Mouse (Mus musculus): ENCODE data around the gene Olfr374. TPM values are rescaled to one million over a fixed set of nuclear protein-coding genes. Genes with fewer than 3 reads are reported as not detected.

The Olfr374 gene
- polyA plus RNA-seq, 1 experiment, result 0.37 TPM

DNA sequence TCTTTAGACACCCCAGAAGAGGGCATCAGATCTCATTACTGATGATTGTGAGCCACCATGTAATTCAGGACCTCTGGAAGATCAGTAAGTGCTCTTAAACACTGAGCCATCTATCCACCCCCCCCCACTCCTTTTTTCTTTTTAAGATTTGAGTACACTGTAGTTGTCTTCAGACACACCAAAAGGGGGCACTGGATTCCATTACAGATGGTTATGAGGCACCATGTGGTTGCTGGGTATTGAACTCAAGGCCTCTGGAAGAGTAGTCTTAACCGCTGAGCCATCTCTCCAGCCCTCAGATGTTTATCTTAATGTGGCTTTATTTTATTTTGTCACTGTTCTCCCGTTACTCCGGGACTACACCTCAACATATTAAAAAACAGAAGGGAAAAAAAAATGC, 53.2 kb downstream of the Olfr374 start:
- no peaks in the 10 kb centered on the region for H3K9me3 ChIP-seq (replicated peaks; ENCODE audit: control insufficient read depth, insufficient read depth, low read length, poor library complexity, severe bottlenecking)
- no peak for TF ChIP-seq EP300 (IDR thresholded peaks at IDR 0.05; ENCODE audit: insufficient read depth, low read depth, low read length)
- TF ChIP-seq POLR2A (IDR thresholded peaks at IDR 0.05; ENCODE audit: insufficient read depth, low read length), result no peak
- TF ChIP-seq CTCF (IDR thresholded peaks at IDR 0.05; ENCODE audit: low read depth, low read length), result no peak
- peak overlapping the region; percentile 67 for H3K9ac ChIP-seq (ENCODE audit: low read depth, poor library complexity, severe bottlenecking)
- peaks cover 27% of the 10 kb centered on the region for H3K36me3 ChIP-seq (ENCODE audit: control insufficient read depth, insufficient read depth, low read length, poor library complexity, severe bottlenecking)
- no peaks in the 10 kb centered on the region for H3K27me3 ChIP-seq (ENCODE audit: control insufficient read depth, insufficient read depth, low read length, poor library complexity, severe bottlenecking)
- peak overlapping the region; percentile 77 for H3K4me3 ChIP-seq (ENCODE audit: low read depth, low read length)
- H3K27ac ChIP-seq (ENCODE audit: insufficient read depth, low read length), result peak overlapping the region; percentile 41
- H3K4me1 ChIP-seq (ENCODE audit: control insufficient read depth, insufficient read depth, low read length), result peaks cover 3% of the 10 kb centered on the region

DNA sequence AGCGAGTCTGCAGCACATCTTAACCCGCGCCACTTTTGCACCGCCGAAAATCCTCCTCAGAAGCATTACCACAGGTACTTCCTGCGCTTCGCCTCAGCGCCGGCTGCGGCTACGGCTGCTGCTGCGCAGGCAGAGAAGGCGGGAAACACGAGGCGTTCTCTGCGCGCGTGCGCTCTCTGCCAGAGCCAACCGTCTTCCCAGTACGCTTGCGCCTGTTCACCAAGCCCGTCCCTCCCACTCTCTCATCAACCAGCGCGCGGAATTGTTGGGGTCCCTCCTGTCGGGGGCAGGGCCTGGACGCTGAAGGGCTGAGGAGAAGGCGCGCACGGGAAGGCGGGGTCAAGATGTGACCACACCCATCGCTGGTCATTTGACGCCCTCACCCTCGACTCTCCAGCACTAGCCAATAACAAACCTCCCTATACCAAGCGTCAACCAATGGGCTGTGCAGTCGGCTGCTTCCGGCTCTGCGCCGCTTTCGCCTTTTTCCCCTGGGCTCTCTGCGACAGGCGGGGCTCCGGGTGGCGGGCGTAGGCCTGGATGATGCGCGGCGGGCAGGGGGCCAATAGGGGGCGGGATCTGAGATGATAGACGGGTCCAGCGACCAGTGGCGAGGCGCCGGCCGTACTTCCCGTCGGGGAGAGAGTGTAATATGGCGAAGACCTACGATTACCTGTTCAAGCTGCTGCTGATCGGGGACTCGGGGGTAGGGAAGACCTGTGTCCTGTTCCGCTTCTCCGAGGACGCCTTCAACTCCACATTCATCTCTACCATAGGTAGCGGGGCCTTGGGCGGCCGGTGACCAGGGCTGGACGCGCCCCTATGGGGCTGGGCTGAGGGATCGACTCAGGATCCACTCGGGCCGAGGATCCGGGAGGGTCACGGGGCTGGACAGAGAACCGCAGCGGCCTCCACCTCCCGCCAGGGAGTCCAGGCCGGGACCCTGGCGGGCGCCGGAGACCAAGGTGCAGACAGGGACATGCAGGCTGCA, 54.2 kb downstream of the Olfr374 start, which contains the start of gene Rab8a:
Gene Rab8a (plus strand): TSS at position 494 of the 991 bp plus-strand sequence.
- TF ChIP-seq CTCF (IDR thresholded peaks at IDR 0.05; ENCODE audit: low read depth, low read length) (no peak), POLR2A (IDR thresholded peaks at IDR 0.05; ENCODE audit: insufficient read depth, low read length) (peak; percentile 89), EP300 (IDR thresholded peaks at IDR 0.05; ENCODE audit: insufficient read depth, low read depth, low read length) (peak; percentile 64; the same call in 1 of the 2 replicates)

DNA sequence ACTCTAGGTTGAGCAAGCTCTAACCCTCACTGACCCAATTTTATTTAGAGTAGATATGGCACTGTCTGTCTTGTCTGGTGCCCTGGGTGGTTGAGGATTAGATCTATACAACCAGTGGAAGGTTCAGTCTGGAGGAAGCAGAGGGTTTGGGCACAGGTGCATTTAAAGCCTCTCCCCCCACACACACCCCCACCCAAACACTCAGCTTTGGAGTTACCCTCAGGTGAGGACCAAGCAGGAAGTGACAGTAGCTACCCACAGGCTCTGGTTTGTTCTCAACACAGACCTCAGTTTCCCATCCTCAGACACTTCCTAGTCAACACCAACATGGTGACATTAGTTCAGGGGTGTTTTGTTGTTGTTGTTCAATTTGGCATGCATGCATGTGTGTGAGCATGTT, 56.0 kb downstream of the Olfr374 start:
- no peak overlapping the region for H3K9ac ChIP-seq (ENCODE audit: low read depth, poor library complexity, severe bottlenecking)
- H3K9me3 ChIP-seq (replicated peaks; ENCODE audit: control insufficient read depth, insufficient read depth, low read length, poor library complexity, severe bottlenecking), result no peaks in the 10 kb centered on the region
- TF ChIP-seq CTCF (IDR thresholded peaks at IDR 0.05; ENCODE audit: low read depth, low read length), result no peak
- TF ChIP-seq EP300 (IDR thresholded peaks at IDR 0.05; ENCODE audit: insufficient read depth, low read depth, low read length), result no peak
- no peaks in the 10 kb centered on the region for H3K27me3 ChIP-seq (ENCODE audit: control insufficient read depth, insufficient read depth, low read length, poor library complexity, severe bottlenecking)
- peaks cover 15% of the 10 kb centered on the region for H3K36me3 ChIP-seq (ENCODE audit: control insufficient read depth, insufficient read depth, low read length, poor library complexity, severe bottlenecking)
- H3K4me3 ChIP-seq (ENCODE audit: low read depth, low read length), result no peak overlapping the region
- peaks cover 2% of the 10 kb centered on the region for H3K4me1 ChIP-seq (ENCODE audit: control insufficient read depth, insufficient read depth, low read length)
- no peak overlapping the region for H3K27ac ChIP-seq (ENCODE audit: insufficient read depth, low read length)

More for the DNA sequence above, 54.2 kb downstream of the Olfr374 start, which contains the start of gene Rab8a:
- H3K27me3 ChIP-seq (ENCODE audit: control insufficient read depth, insufficient read depth, low read length, poor library complexity, severe bottlenecking), result no peaks in the 10 kb centered on the region
- H3K9ac ChIP-seq (ENCODE audit: low read depth, poor library complexity, severe bottlenecking), result peak within 1 kb of the TSS; percentile 91
- peak within 1 kb of the TSS; percentile 71 for H3K27ac ChIP-seq (ENCODE audit: insufficient read depth, low read length)
- peaks cover 3% of the 10 kb centered on the region for H3K4me1 ChIP-seq (ENCODE audit: control insufficient read depth, insufficient read depth, low read length)
- H3K9me3 ChIP-seq (replicated peaks; ENCODE audit: control insufficient read depth, insufficient read depth, low read length, poor library complexity, severe bottlenecking), result no peaks in the 10 kb centered on the region
- peaks cover 23% of the 10 kb centered on the region for H3K36me3 ChIP-seq (ENCODE audit: control insufficient read depth, insufficient read depth, low read length, poor library complexity, severe bottlenecking)
- H3K4me3 ChIP-seq (ENCODE audit: low read depth, low read length), result peak within 1 kb of the TSS; percentile 87

Other genes with a start within 250 kb of the Olfr374 start
- 2.5 and 2.7 TPM in 2 replicates for gene Zfp709, start 225.0 kb upstream of the Olfr374 start, polyA plus RNA-seq (2011; ENCODE audit: insufficient read depth, insufficient read length, low read depth, missing spikeins)
- 5.8 and 7.0 TPM in 2 replicates for gene Zfp882, start 198.4 kb upstream of the Olfr374 start, polyA plus RNA-seq (2011; ENCODE audit: insufficient read depth, insufficient read length, low read depth, missing spikeins)
- gene Zfp617, start 198.4 kb upstream of the Olfr374 start, polyA plus RNA-seq (2011; ENCODE audit: insufficient read depth, insufficient read length, low read depth, missing spikeins), result 20.4 and 21.9 TPM in 2 replicates
- gene Zfp961, start 156.0 kb upstream of the Olfr374 start, polyA plus RNA-seq (2011; ENCODE audit: insufficient read depth, insufficient read length, low read depth, missing spikeins), result 34.7 and 34.8 TPM in 2 replicates
- not detected in 2 replicates for gene Cyp4f18, start 97.4 kb upstream of the Olfr374 start, polyA plus RNA-seq (2011; ENCODE audit: insufficient read depth, insufficient read length, low read depth, missing spikeins)
- not detected in 2 replicates for gene Olfr372, start 65.8 kb upstream of the Olfr374 start, polyA plus RNA-seq (2011; ENCODE audit: insufficient read depth, insufficient read length, low read depth, missing spikeins)
- gene Olfr373, start 23.9 kb upstream of the Olfr374 start, polyA plus RNA-seq (2011; ENCODE audit: insufficient read depth, insufficient read length, low read depth, missing spikeins), result 0.15 TPM in 1 of 2 replicates, not detected in the other
- 280 and 293 TPM in 2 replicates for gene Tpm4, start 27.9 kb downstream of the Olfr374 start, polyA plus RNA-seq (2011; ENCODE audit: insufficient read depth, insufficient read length, low read depth, missing spikeins)
- 108 and 115 TPM in 2 replicates for gene Rab8a, start 54.2 kb downstream of the Olfr374 start, polyA plus RNA-seq (2011; ENCODE audit: insufficient read depth, insufficient read length, low read depth, missing spikeins)
- 0.49 TPM in 1 of 2 replicates, not detected in the other for gene Hsh2d, start 82.6 kb downstream of the Olfr374 start, polyA plus RNA-seq (2011; ENCODE audit: insufficient read depth, insufficient read length, low read depth, missing spikeins)
- not detected in 2 replicates for gene Cib3, start 105.8 kb downstream of the Olfr374 start, polyA plus RNA-seq (2011; ENCODE audit: insufficient read depth, insufficient read length, low read depth, missing spikeins)
- gene Gm11034, start 106.6 kb downstream of the Olfr374 start, polyA plus RNA-seq (2011; ENCODE audit: insufficient read depth, insufficient read length, low read depth, missing spikeins), result not detected in 2 replicates
- gene Fam32a, start 112.7 kb downstream of the Olfr374 start, polyA plus RNA-seq (2011; ENCODE audit: insufficient read depth, insufficient read length, low read depth, missing spikeins), result 45.1 and 50.4 TPM in 2 replicates
- 26.0 and 30.1 TPM in 2 replicates for gene Ap1m1, start 133.0 kb downstream of the Olfr374 start, polyA plus RNA-seq (2011; ENCODE audit: insufficient read depth, insufficient read length, low read depth, missing spikeins)
- 2.3 and 4.5 TPM in 2 replicates for gene Gm10282, start 198.2 kb downstream of the Olfr374 start, polyA plus RNA-seq (2011; ENCODE audit: insufficient read depth, insufficient read length, low read depth, missing spikeins)
- gene Klf2, start 212.0 kb downstream of the Olfr374 start, polyA plus RNA-seq (2011; ENCODE audit: insufficient read depth, insufficient read length, low read depth, missing spikeins), result 44.7 and 47.0 TPM in 2 replicates

All from ES-Bruce4 (cell line).